Mouse (Mus musculus) layer of hippocampus, adult 18-20 months (tissue): ENCODE measurements at regions not wholly inside any gene's neighbourhood (a gene's known extent, or its start where the extent isn't known, plus 50 kb on each side); places are given as distances from the start of the nearest gene placed in this dataset.

Experiments
- DNase-seq, 2 experiments: peaks; one replicate each; pipeline ENCODE4 v3.0.0; 2022; ENCODE audit warnings: low spot score in 2 of 2

GRCm38 (mm10) chr6:147416592-147416991 lies 59.0 kb upstream of the Ccdc91 start:
- DNase-seq, result no peak

- no peak for DNase-seq
Observed at GRCm38 (mm10) chr6:147413713-147414112, 61.9 kb upstream of the Ccdc91 start.

- DNase-seq, result no peak
Observed at GRCm38 (mm10) chr6:147397984-147398383, 77.6 kb upstream of the Ccdc91 start.

- no peak for DNase-seq
Observed at GRCm38 (mm10) chr6:147391425-147392158, 84.0 kb upstream of the Ccdc91 start.

- no peak for DNase-seq
Observed at GRCm38 (mm10) chr6:147390499-147390898, 85.1 kb upstream of the Ccdc91 start.

GRCm38 (mm10) chr6:147388727-147389126 lies 86.9 kb upstream of the Ccdc91 start:
- no peak for DNase-seq

GRCm38 (mm10) chr6:147385606-147386005 lies 90.0 kb upstream of the Ccdc91 start:
- no peak for DNase-seq

- no peak for DNase-seq
Observed at GRCm38 (mm10) chr6:147380519-147380918, 95.1 kb upstream of the Ccdc91 start.

- no peak for DNase-seq
Observed at GRCm38 (mm10) chr6:147377679-147378078, 97.9 kb upstream of the Ccdc91 start.

- DNase-seq, result peak in 1 of 2 experiments; percentile 41
Observed at GRCm38 (mm10) chr6:147371737-147372136, 103.9 kb upstream of the Ccdc91 start.

- no peak for DNase-seq
Observed at GRCm38 (mm10) chr6:147371336-147371735, 104.3 kb upstream of the Ccdc91 start.

- DNase-seq, result no peak
Observed at GRCm38 (mm10) chr6:147362842-147363241, 98.9 kb upstream of the Pthlh start.

GRCm38 (mm10) chr6:147357031-147357430 lies 93.0 kb upstream of the Pthlh start:
- no peak for DNase-seq

GRCm38 (mm10) chr6:147356570-147356969 lies 92.6 kb upstream of the Pthlh start:
- DNase-seq, result no peak

GRCm38 (mm10) chr6:147349566-147350237 lies 85.7 kb upstream of the Pthlh start:
- no peak for DNase-seq

GRCm38 (mm10) chr6:147348621-147349020 lies 84.6 kb upstream of the Pthlh start:
- no peak for DNase-seq

- no peak for DNase-seq
Observed at GRCm38 (mm10) chr6:147341042-147341441, 77.1 kb upstream of the Pthlh start.

GRCm38 (mm10) chr6:147332976-147333375 lies 69.0 kb upstream of the Pthlh start:
- peak in 1 of 2 experiments; percentile 27 for DNase-seq

- DNase-seq, result peak; percentile 77 to 91
Observed at GRCm38 (mm10) chr6:147329201-147329600, 65.2 kb upstream of the Pthlh start.

GRCm38 (mm10) chr6:147324336-147324735 lies 60.4 kb upstream of the Pthlh start:
- DNase-seq, result no peak

- no peak for DNase-seq
Observed at GRCm38 (mm10) chr6:147318106-147318505, 54.1 kb upstream of the Pthlh start.

GRCm38 (mm10) chr6:147316702-147317468 lies 52.9 kb upstream of the Pthlh start:
- DNase-seq, result no peak
